Mouse (Mus musculus): ENCODE results near the gene Coro2a. TPM values are rescaled to one million over a fixed set of nuclear protein-coding genes. Genes with fewer than 3 reads are reported as not detected.

The Coro2a gene
- polyA plus RNA-seq, 1 experiment: 23.2 TPM

- Histone ChIP-seq H3K27ac (ENCODE audit: insufficient read depth, low read length) (no peak overlapping the region), H3K4me3 (ENCODE audit: insufficient read depth, low read length) (no peak overlapping the region), H3K4me1 (ENCODE audit: control insufficient read depth, insufficient read depth, low read length) (no peaks in the 10 kb centered on the region)
- no peak for TF ChIP-seq CTCF (IDR thresholded peaks at IDR 0.05; ENCODE audit: extremely low read depth, insufficient read depth, low read length)
- no peak for TF ChIP-seq POLR2A (IDR thresholded peaks at IDR 0.05; ENCODE audit: extremely low read depth, insufficient read depth, low read length)
Observed at GRCm38 (mm10) chr4:46565393-46565955, 36.5 kb downstream of the Coro2a start.

- Histone ChIP-seq H3K4me1 (ENCODE audit: control insufficient read depth, insufficient read depth, low read length) (no peaks in the 10 kb centered on the region), H3K27ac (ENCODE audit: insufficient read depth, low read length) (no peak overlapping the region), H3K4me3 (ENCODE audit: insufficient read depth, low read length) (no peak overlapping the region)
- TF ChIP-seq POLR2A (IDR thresholded peaks at IDR 0.05; ENCODE audit: extremely low read depth, insufficient read depth, low read length) (no peak), CTCF (IDR thresholded peaks at IDR 0.05; ENCODE audit: extremely low read depth, insufficient read depth, low read length) (no peak)
Observed at GRCm38 (mm10) chr4:46564247-46564646, 37.8 kb downstream of the Coro2a start.

GRCm38 (mm10) chr4:46563847-46564246 is 38.2 kb downstream of the Coro2a start:
- TF ChIP-seq POLR2A (IDR thresholded peaks at IDR 0.05; ENCODE audit: extremely low read depth, insufficient read depth, low read length) (no peak), CTCF (IDR thresholded peaks at IDR 0.05; ENCODE audit: extremely low read depth, insufficient read depth, low read length) (no peak)
- H3K4me1 ChIP-seq (ENCODE audit: control insufficient read depth, insufficient read depth, low read length): no peaks in the 10 kb centered on the region
- H3K4me3 ChIP-seq (ENCODE audit: insufficient read depth, low read length): no peak overlapping the region
- H3K27ac ChIP-seq (ENCODE audit: insufficient read depth, low read length): no peak overlapping the region

- TF ChIP-seq CTCF (IDR thresholded peaks at IDR 0.05; ENCODE audit: extremely low read depth, insufficient read depth, low read length) (no peak), POLR2A (IDR thresholded peaks at IDR 0.05; ENCODE audit: extremely low read depth, insufficient read depth, low read length) (no peak)
- Histone ChIP-seq H3K27ac (ENCODE audit: insufficient read depth, low read length) (no peak overlapping the region), H3K4me1 (ENCODE audit: control insufficient read depth, insufficient read depth, low read length) (no peaks in the 10 kb centered on the region), H3K4me3 (ENCODE audit: insufficient read depth, low read length) (no peak overlapping the region)
Observed at GRCm38 (mm10) chr4:46562841-46563240, 39.2 kb downstream of the Coro2a start.

GRCm38 (mm10) chr4:46562037-46562436 is 40.0 kb downstream of the Coro2a start:
- H3K27ac ChIP-seq (ENCODE audit: insufficient read depth, low read length): no peak overlapping the region
- TF ChIP-seq CTCF (IDR thresholded peaks at IDR 0.05; ENCODE audit: extremely low read depth, insufficient read depth, low read length) (no peak), POLR2A (IDR thresholded peaks at IDR 0.05; ENCODE audit: extremely low read depth, insufficient read depth, low read length) (no peak)
- H3K4me3 ChIP-seq (ENCODE audit: insufficient read depth, low read length): no peak overlapping the region
- no peaks in the 10 kb centered on the region for H3K4me1 ChIP-seq (ENCODE audit: control insufficient read depth, insufficient read depth, low read length)

- no peak for TF ChIP-seq CTCF (IDR thresholded peaks at IDR 0.05; ENCODE audit: extremely low read depth, insufficient read depth, low read length)
- no peak for TF ChIP-seq POLR2A (IDR thresholded peaks at IDR 0.05; ENCODE audit: extremely low read depth, insufficient read depth, low read length)
- Histone ChIP-seq H3K4me1 (ENCODE audit: control insufficient read depth, insufficient read depth, low read length) (no peaks in the 10 kb centered on the region), H3K27ac (ENCODE audit: insufficient read depth, low read length) (no peak overlapping the region), H3K4me3 (ENCODE audit: insufficient read depth, low read length) (no peak overlapping the region)
Observed at GRCm38 (mm10) chr4:46560069-46560705, 41.8 kb downstream of the Coro2a start.

- TF ChIP-seq POLR2A (IDR thresholded peaks at IDR 0.05; ENCODE audit: extremely low read depth, insufficient read depth, low read length) (no peak), CTCF (IDR thresholded peaks at IDR 0.05; ENCODE audit: extremely low read depth, insufficient read depth, low read length) (no peak)
- Histone ChIP-seq H3K4me1 (ENCODE audit: control insufficient read depth, insufficient read depth, low read length) (no peaks in the 10 kb centered on the region), H3K4me3 (ENCODE audit: insufficient read depth, low read length) (no peak overlapping the region), H3K27ac (ENCODE audit: insufficient read depth, low read length) (no peak overlapping the region)
Observed at GRCm38 (mm10) chr4:46558672-46559667, 43.0 kb downstream of the Coro2a start.

- TF ChIP-seq POLR2A (IDR thresholded peaks at IDR 0.05; ENCODE audit: extremely low read depth, insufficient read depth, low read length): no peak
- no peak for TF ChIP-seq CTCF (IDR thresholded peaks at IDR 0.05; ENCODE audit: extremely low read depth, insufficient read depth, low read length)
- H3K4me3 ChIP-seq (ENCODE audit: insufficient read depth, low read length): no peak overlapping the region
Observed at GRCm38 (mm10) chr4:46556933-46557332, 45.1 kb downstream of the Coro2a start.

GRCm38 (mm10) chr4:46555762-46556161 is 46.2 kb downstream of the Coro2a start:
- TF ChIP-seq CTCF (IDR thresholded peaks at IDR 0.05; ENCODE audit: extremely low read depth, insufficient read depth, low read length) (no peak), POLR2A (IDR thresholded peaks at IDR 0.05; ENCODE audit: extremely low read depth, insufficient read depth, low read length) (no peak)
- H3K27ac ChIP-seq (ENCODE audit: insufficient read depth, low read length): no peak overlapping the region
- no peaks in the 10 kb centered on the region for H3K4me1 ChIP-seq (ENCODE audit: control insufficient read depth, insufficient read depth, low read length)
- H3K4me3 ChIP-seq (ENCODE audit: insufficient read depth, low read length): no peak overlapping the region

More at GRCm38 (mm10) chr4:46556933-46557332, 45.1 kb downstream of the Coro2a start:
- H3K4me1 ChIP-seq (ENCODE audit: control insufficient read depth, insufficient read depth, low read length): no peaks in the 10 kb centered on the region
- no peak overlapping the region for H3K27ac ChIP-seq (ENCODE audit: insufficient read depth, low read length)

All from cortical plate, adult 2 months (tissue).